Mouse (Mus musculus) kidney, adult 9 months (tissue): Measurements from ENCODE around the gene Smarca5.

Experiments
- DNase-seq: peaks from one replicate; pipeline ENCODE4 v3.0.0; 2022

Smarca5 gene

GRCm38 (mm10) chr8:80661055-80661454, 78.2 kb downstream of the Smarca5 start:
- no peak for DNase-seq

DNA sequence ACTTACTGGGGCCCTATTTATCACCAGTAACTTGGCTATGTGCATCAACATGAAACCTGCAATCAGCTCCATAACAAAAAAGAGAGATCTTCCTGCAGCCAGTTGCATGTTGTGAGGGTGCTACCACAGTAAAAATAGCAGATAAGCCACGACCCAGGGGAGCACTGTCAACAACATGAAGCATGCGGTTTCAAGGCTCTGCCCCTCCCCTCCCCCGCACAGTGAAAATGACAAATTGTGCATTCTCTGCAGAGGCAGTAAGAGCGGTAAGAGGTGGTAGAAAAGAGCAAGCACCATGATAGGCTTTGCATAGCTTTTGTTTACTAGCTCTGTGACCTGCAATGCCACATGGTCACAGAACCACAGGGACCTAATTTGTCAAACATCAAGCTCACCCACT, 81.7 kb downstream of the Smarca5 start:
- no peak for DNase-seq
